Mouse (Mus musculus) frontal cortex, postnatal 36 days (tissue): ENCODE data around the gene Fzd5.

Source experiments
- DNase-seq, 2 experiments: peaks; one replicate each; pipeline ENCODE4 v3.0.0; 2022; ENCODE audit warnings: low spot score in 2 of 2

Fzd5 gene

GRCm38 (mm10) chr1:64733453-64734245, 3.9 kb downstream of the Fzd5 start:
- no peak for DNase-seq

- DNase-seq, result no peak
These were observed 4.8 kb downstream of the Fzd5 start for GRCm38 (mm10) chr1:64732637-64733200.

- DNase-seq, result no peak
These were observed 5.4 kb downstream of the Fzd5 start for GRCm38 (mm10) chr1:64732161-64732560.

GRCm38 (mm10) chr1:64731341-64732020, 6.1 kb downstream of the Fzd5 start:
- no peak for DNase-seq

- no peak for DNase-seq
These were observed 7.5 kb downstream of the Fzd5 start for GRCm38 (mm10) chr1:64730046-64730445.

GRCm38 (mm10) chr1:64721034-64721587, 16.4 kb downstream of the Fzd5 start:
- no peak for DNase-seq

- DNase-seq, result peak; percentile 44 to 58
These were observed 20.0 kb downstream of the Fzd5 start for GRCm38 (mm10) chr1:64717504-64717903.

- peak in 1 of 2 experiments; percentile 41 for DNase-seq
These were observed 20.8 kb downstream of the Fzd5 start for GRCm38 (mm10) chr1:64716589-64717304.

- DNase-seq, result no peak
These were observed 22.1 kb downstream of the Fzd5 start for GRCm38 (mm10) chr1:64715458-64715857.

GRCm38 (mm10) chr1:64712006-64712760, 25.4 kb downstream of the Fzd5 start:
- no peak for DNase-seq

- peak in 1 of 2 experiments; percentile 25 for DNase-seq
These were observed 27.7 kb downstream of the Fzd5 start for GRCm38 (mm10) chr1:64709891-64710290.

- no peak for DNase-seq
These were observed 30.9 kb downstream of the Fzd5 start for GRCm38 (mm10) chr1:64706610-64707009.

GRCm38 (mm10) chr1:64705230-64705629, 32.3 kb downstream of the Fzd5 start:
- peak; percentile 55 to 87 for DNase-seq

- DNase-seq, result no peak
These were observed 35.8 kb downstream of the Fzd5 start for GRCm38 (mm10) chr1:64701780-64702179.

GRCm38 (mm10) chr1:64695156-64695555, 42.4 kb downstream of the Fzd5 start:
- no peak for DNase-seq

GRCm38 (mm10) chr1:64691581-64691980, 46.0 kb downstream of the Fzd5 start:
- DNase-seq, result no peak

- DNase-seq, result peak; percentile 22 to 29
These were observed 46.4 kb downstream of the Fzd5 start for GRCm38 (mm10) chr1:64691121-64691551.

GRCm38 (mm10) chr1:64690213-64691013, 47.1 kb downstream of the Fzd5 start, which contains the start of gene Ccnyl1:
TSS of gene Ccnyl1 (plus strand) at chr1:64690455.
- peak; percentile 99 for DNase-seq

- no peak for DNase-seq
These were observed 47.9 kb downstream of the Fzd5 start for GRCm38 (mm10) chr1:64689561-64690212.

GRCm38 (mm10) chr1:64688046-64688445, 49.5 kb downstream of the Fzd5 start:
- no peak for DNase-seq
